Mouse (Mus musculus): ENCODE results near the gene Ssbp2. TPM values are rescaled to one million over a fixed set of nuclear protein-coding genes. Genes with fewer than 3 reads are reported as not detected.
A peak's percentile ranks its signal among the peaks of the same experiment; 100 is the strongest.

Gene Ssbp2
- 104 and 107 TPM in 2 replicates for polyA plus RNA-seq (2012; rRNA removed)

DNA sequence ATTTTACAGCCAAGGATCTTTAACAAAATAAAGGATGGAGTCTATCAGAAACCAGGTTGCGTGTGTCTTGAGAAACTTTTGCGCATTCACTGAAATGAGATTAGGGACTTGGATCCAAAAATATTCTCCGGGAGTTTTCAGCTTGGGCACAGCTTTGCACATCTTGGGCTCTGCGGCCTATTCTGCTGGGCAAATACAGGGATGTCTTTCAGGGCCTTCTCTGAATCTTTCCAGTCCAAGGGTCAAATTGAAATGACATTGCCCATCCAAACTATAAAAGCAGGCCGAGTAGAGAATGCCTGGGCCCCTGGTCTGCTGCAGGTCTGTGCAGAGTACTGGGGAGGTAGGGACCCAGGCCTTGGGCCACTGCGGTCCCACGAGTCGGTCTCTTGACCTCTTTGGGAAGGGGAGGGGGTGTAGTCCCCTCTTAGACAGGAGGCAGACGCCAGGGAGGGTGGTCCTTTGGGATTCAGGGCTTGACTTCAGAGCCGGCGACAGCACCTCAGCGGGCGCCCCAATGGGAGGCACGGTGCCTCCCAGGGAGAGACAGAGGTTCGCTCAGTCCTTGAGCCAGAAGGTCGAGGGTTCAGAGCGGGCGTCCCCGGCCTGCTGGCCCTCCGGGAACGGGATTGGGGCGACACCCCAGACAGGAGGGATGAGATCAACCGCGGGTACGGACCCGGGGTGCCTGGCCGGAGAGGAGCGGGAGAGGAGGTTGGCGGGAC is at the start of gene Ssbp2:
Gene Ssbp2 (plus strand): TSS at position 388 of the 725 bp plus-strand sequence.
- peak within 1 kb of the TSS; percentile 100 for H3K27ac ChIP-seq (ENCODE audit: insufficient read depth, low read length)
- no peak for TF ChIP-seq CTCF (IDR thresholded peaks at IDR 0.05; ENCODE audit: extremely low read depth, insufficient read depth, low read length)
- no peak for TF ChIP-seq POLR2A (IDR thresholded peaks at IDR 0.05; ENCODE audit: extremely low read depth, insufficient read depth, low read length)
- peaks cover 7% of the 10 kb centered on the region; the same call in 1 of the 2 replicates for H3K4me1 ChIP-seq (ENCODE audit: control insufficient read depth, insufficient read depth, low read length)
- H3K4me3 ChIP-seq (ENCODE audit: insufficient read depth, low read length), result peak within 1 kb of the TSS; percentile 44

DNA sequence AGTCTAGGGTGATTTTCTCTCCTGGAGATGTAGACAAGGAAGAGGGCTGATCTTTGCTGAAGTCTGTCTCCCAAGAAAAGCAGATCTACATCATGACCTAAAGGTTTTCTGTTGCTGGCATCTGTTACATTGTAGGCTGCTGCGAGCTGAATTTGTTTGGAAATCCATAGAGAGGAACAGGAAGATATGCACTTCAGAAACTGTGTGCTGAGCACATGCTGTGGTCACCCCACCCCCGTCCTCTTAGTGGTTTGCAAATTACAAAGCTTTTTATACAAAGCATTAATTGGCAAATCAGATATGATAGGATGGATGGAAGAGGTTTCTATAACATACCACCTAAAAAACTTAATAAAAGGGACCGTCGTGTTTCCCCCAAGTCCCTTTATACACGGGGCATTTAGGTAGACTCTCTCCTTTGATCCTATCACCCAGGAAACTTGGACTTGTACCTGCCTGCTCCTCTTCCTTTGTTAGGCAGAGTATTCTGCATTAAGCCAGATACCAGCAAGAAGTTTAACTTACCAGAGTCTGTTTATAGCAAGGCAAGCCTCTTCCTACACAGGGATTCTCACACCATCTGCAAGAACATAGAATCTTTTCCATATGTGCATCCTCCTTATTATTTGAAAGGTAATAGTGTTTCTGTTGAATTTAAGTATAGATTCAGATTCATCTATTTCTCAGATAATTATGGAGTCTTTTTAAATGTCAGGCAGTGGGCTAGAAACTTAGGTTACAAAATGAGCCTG is 46.2 kb upstream of the Ssbp2 start:
- no peak for TF ChIP-seq POLR2A (IDR thresholded peaks at IDR 0.05; ENCODE audit: extremely low read depth, insufficient read depth, low read length)
- TF ChIP-seq CTCF (IDR thresholded peaks at IDR 0.05; ENCODE audit: extremely low read depth, insufficient read depth, low read length), result no peak
- Histone ChIP-seq H3K4me1 (ENCODE audit: control insufficient read depth, insufficient read depth, low read length) (peaks cover 3% of the 10 kb centered on the region; the same call in 1 of the 2 replicates), H3K27ac (ENCODE audit: insufficient read depth, low read length) (no peak overlapping the region), H3K4me3 (ENCODE audit: insufficient read depth, low read length) (no peak overlapping the region)

DNA sequence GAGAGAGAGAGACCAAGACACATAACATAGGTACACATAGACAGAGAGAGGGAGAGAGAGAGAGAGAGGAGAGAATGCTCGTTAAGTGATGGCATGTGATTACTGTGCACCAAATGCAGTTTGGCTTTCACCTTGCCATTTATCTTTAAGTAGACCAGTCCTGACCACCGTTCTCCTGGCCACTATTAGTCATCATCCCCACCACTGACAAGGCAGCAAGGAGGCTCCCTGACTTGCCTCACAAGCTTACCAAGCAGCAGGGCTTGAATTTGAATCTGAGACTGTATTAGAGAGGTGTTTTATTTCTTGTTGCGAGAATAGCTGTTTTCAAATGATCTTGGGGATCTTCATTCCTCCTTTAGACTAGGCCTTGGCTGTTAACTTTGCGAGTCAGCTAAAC is 44.2 kb upstream of the Ssbp2 start:
- no peak overlapping the region for H3K4me3 ChIP-seq (ENCODE audit: insufficient read depth, low read length)
- peaks cover 3% of the 10 kb centered on the region; the same call in 1 of the 2 replicates for H3K4me1 ChIP-seq (ENCODE audit: control insufficient read depth, insufficient read depth, low read length)
- no peak overlapping the region for H3K27ac ChIP-seq (ENCODE audit: insufficient read depth, low read length)
- TF ChIP-seq POLR2A (IDR thresholded peaks at IDR 0.05; ENCODE audit: extremely low read depth, insufficient read depth, low read length) (no peak), CTCF (IDR thresholded peaks at IDR 0.05; ENCODE audit: extremely low read depth, insufficient read depth, low read length) (no peak)

DNA sequence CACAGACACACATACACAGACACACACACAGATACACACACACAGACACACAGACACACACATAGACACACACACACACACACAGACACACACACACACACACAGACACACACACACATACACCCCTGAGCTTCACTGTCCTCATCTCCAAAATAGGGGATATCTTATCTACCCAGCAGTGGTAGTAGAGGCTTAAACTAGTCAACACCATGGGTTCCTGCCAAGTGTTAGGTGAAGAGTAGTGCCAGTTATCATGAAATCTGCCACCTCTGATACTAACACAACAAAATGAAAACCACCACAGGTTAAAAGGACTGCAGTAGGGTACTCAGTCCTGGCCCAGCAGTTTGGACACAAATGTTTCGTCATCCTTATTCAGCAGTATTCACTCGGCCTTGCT is 43.4 kb upstream of the Ssbp2 start:
- TF ChIP-seq CTCF (IDR thresholded peaks at IDR 0.05; ENCODE audit: extremely low read depth, insufficient read depth, low read length), result no peak
- no peak for TF ChIP-seq POLR2A (IDR thresholded peaks at IDR 0.05; ENCODE audit: extremely low read depth, insufficient read depth, low read length)
- H3K4me3 ChIP-seq (ENCODE audit: insufficient read depth, low read length), result no peak overlapping the region

DNA sequence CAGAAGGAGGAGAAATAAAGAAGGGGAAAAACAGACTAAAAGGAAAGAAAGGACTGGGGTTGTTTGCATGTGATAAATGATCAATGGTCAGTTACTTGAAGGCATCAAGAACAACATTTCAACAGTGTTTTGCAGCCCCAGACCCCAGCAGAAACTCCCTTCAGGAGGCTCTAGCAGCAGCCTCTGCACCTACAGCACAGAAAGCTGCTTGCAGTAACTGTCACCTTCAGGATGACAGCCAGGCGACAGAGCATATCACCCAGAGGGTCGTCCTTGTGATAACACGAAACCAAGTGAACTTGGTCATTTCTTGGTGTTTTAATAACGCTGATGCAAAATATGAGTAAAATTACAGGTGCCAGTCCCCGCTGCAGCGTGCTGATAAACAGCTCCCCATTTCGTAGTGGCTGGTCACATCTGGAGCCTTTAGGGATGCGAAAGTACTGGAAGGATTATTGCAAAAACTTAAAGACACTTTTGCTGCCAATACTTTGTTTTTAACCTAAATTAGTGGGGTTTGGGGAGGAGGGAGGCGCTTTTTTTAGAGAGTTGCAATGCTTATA is 38.6 kb upstream of the Ssbp2 start:
- no peak overlapping the region for H3K4me3 ChIP-seq (ENCODE audit: insufficient read depth, low read length)
- H3K27ac ChIP-seq (ENCODE audit: insufficient read depth, low read length), result 0 out of 2 replicates have a peak overlapping the region, but pooled peaks have one; percentile 12
- TF ChIP-seq CTCF (IDR thresholded peaks at IDR 0.05; ENCODE audit: extremely low read depth, insufficient read depth, low read length), result no peak
- no peak for TF ChIP-seq POLR2A (IDR thresholded peaks at IDR 0.05; ENCODE audit: extremely low read depth, insufficient read depth, low read length)
- H3K4me1 ChIP-seq (ENCODE audit: control insufficient read depth, insufficient read depth, low read length), result no peaks in the 10 kb centered on the region

More for the DNA sequence above, 43.4 kb upstream of the Ssbp2 start:
- Histone ChIP-seq H3K4me1 (ENCODE audit: control insufficient read depth, insufficient read depth, low read length) (peaks cover 3% of the 10 kb centered on the region; the same call in 1 of the 2 replicates), H3K27ac (ENCODE audit: insufficient read depth, low read length) (no peak overlapping the region)

DNA sequence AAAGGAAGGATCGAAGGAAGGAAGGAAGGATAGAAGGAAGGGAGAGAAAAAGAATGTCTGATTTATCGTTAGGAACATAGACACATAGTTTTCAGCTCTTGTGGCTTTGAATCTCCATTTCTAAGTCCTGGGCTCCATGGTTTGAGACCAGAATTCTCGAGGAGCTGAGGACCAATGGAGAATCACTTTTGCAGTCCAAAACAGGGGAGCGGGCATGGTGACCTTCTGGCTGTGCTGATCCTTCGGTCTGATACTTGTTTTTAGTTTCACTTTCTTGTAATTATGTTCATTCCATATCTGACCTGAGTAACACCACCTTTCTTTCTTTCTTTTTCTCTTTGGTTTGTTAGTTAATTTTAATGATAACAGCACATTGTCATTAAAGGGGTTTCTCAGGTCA is 29.2 kb upstream of the Ssbp2 start:
- TF ChIP-seq CTCF (IDR thresholded peaks at IDR 0.05; ENCODE audit: extremely low read depth, insufficient read depth, low read length), result no peak
- TF ChIP-seq POLR2A (IDR thresholded peaks at IDR 0.05; ENCODE audit: extremely low read depth, insufficient read depth, low read length), result no peak
- Histone ChIP-seq H3K27ac (ENCODE audit: insufficient read depth, low read length) (no peak overlapping the region), H3K4me3 (ENCODE audit: insufficient read depth, low read length) (peak overlapping the region; percentile 18; the same call in 1 of the 2 replicates), H3K4me1 (ENCODE audit: control insufficient read depth, insufficient read depth, low read length) (peaks cover 6% of the 10 kb centered on the region; the same call in 1 of the 2 replicates)

DNA sequence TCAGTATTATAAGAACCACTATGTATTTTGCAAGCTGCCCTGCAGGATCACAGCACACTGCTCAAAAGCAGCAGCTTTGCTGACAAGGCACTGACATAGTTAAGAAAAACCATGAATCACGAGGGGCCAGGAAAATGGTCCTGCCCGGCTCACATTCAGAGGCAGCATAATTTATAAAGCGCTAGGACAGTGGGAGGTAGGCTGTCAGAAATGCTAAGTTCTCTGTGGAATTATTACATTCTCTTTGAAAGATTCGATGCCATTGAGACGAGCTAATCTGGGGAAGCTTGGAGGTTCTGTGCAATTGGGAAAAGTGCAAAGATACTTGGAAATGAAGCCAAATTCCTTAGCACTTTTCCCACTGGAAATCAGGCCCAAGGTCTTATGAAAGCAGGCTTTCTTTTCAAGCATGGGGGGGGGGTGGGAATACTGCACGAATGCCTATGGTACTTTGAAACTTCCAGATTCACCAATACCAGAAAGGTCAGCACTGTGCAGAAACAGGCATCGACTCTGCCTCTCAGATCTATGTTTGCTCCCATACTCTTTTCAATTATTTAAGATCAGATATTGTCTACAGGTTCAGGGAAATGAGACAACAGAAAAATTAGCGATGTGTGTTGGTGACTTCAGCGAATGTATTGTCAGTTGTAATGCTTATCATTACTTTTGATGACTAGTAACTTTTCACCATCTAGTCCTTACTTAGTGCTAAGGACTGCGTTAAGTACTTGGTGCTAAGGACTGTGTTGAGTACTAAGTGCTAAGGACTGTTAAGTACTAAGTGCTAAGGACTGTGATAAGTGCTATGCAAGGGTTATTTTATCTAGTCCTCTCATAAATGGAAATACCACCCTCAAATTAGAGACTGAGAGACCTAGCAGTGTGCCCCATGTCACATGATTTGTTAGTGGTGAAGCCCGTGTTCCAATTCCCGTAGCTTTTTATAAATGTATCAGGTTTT is 28.4 kb upstream of the Ssbp2 start:
- Histone ChIP-seq H3K27ac (ENCODE audit: insufficient read depth, low read length) (no peak overlapping the region), H3K4me3 (ENCODE audit: insufficient read depth, low read length) (no peak overlapping the region; the same call in 1 of the 2 replicates), H3K4me1 (ENCODE audit: control insufficient read depth, insufficient read depth, low read length) (peaks cover 6% of the 10 kb centered on the region; the same call in 1 of the 2 replicates)
- TF ChIP-seq CTCF (IDR thresholded peaks at IDR 0.05; ENCODE audit: extremely low read depth, insufficient read depth, low read length) (no peak), POLR2A (IDR thresholded peaks at IDR 0.05; ENCODE audit: extremely low read depth, insufficient read depth, low read length) (no peak)

DNA sequence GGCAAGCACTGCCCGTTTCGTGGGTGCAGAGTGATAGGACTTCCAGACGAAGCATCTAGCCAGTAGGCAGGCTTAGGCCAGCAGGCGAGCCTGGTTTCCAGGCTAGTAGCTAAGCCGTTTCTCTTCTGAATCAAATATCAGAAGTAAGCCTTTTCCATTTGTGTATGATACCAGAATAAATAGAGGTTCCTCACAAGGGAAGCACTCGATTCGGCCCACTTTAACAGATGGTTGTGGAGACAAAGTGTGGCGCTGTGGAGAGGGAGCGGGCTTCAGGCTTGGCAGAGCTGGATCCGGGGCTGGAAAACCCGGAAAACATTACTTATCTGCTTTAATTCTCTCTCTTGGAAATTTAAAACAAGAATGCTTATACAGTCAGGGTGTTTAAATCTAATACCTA is 27.1 kb upstream of the Ssbp2 start:
- Histone ChIP-seq H3K4me1 (ENCODE audit: control insufficient read depth, insufficient read depth, low read length) (peaks cover 6% of the 10 kb centered on the region; the same call in 1 of the 2 replicates), H3K4me3 (ENCODE audit: insufficient read depth, low read length) (no peak overlapping the region), H3K27ac (ENCODE audit: insufficient read depth, low read length) (no peak overlapping the region)
- TF ChIP-seq CTCF (IDR thresholded peaks at IDR 0.05; ENCODE audit: extremely low read depth, insufficient read depth, low read length) (no peak), POLR2A (IDR thresholded peaks at IDR 0.05; ENCODE audit: extremely low read depth, insufficient read depth, low read length) (no peak)

Measured in cortical plate, adult 2 months (tissue).